Mouse (Mus musculus) hindbrain, embryonic 16.5 days (tissue): ENCODE results near the gene Sftpd. TPM values are rescaled to one million over a fixed set of nuclear protein-coding genes. Genes with fewer than 3 reads are reported as not detected.
A peak's percentile ranks its signal among the peaks of the same experiment; 100 is the strongest.

Experiments
- ATAC-seq: fragments of 200-750 bp; cut with Nextera tagmentation; 2 replicates; pipeline ENCODE4 v1.8.0; 2017; ENCODE audit warnings: moderate TSS enrichment, moderate library complexity
- H3K27ac ChIP-seq: fragments of 300-500 bp; sonication (generic); 2 replicates; pipeline ENCODE4 v1.5.1; 2014; ENCODE audit warnings: low read depth, mild to moderate bottlenecking, control low read depth, low read length, moderate library complexity
- H3K27me3 ChIP-seq: fragments of 300-500 bp; sonication (generic); replicated peaks from 2 replicates; pipeline ENCODE4 v1.6.1; 2014; ENCODE audit warnings: low read length; ENCODE audit not compliant: control insufficient read depth, insufficient read depth
- H3K36me3 ChIP-seq: fragments of 300-500 bp; sonication (generic); 2 replicates; pipeline ENCODE4 v1.6.1; 2014; ENCODE audit warnings: mild to moderate bottlenecking, low read length, moderate library complexity, mixed read lengths; ENCODE audit not compliant: control insufficient read depth, insufficient read depth
- H3K4me1 ChIP-seq: fragments of 300-500 bp; sonication (generic); 2 replicates; pipeline ENCODE4 v1.6.1; 2014; ENCODE audit warnings: low read depth, low read length; ENCODE audit not compliant: control insufficient read depth, insufficient read depth
- H3K4me2 ChIP-seq: fragments of 300-500 bp; sonication (generic); 2 replicates; pipeline ENCODE4 v1.6.1; 2014; ENCODE audit warnings: mild to moderate bottlenecking, low read length, control low read depth, moderate library complexity
- H3K4me3 ChIP-seq: fragments of 300-500 bp; sonication (generic); 2 replicates; pipeline ENCODE4 v1.5.1; 2014; ENCODE audit warnings: mild to moderate bottlenecking, low read length, control low read depth, moderate library complexity
- H3K9ac ChIP-seq: fragments of 300-500 bp; sonication (generic); 2 replicates; pipeline ENCODE4 v1.6.1; 2014; ENCODE audit warnings: low read depth, mild to moderate bottlenecking, control low read depth, low read length, moderate library complexity
- H3K9me3 ChIP-seq: fragments of 300-500 bp; sonication (generic); 2 replicates; pipeline ENCODE4 v1.6.1; 2014; ENCODE audit warnings: mild to moderate bottlenecking, low read length, moderate library complexity; ENCODE audit not compliant: control insufficient read depth
- WGBS: fragments of 180-500 bp; shearing (Covaris S2); extraction: QIAGEN DNeasy Blood & Tissue Kit; methylation state at CpG from one replicate; pipeline ENCODE4 v1.1.7; 2014; 5-methylcytosine and 5-hydroxymethylcytosine counted together
- polyA plus RNA-seq: library from polyadenylated mRNA; unstranded; fragments of >200 nt; fragmentation: Nextera tagmentation; extraction: Ambion mirVana; gene quantifications from 2 replicates; pipeline ENCODE4 v1.2.1, GENCODE M21; 2015

The Sftpd gene
- polyA plus RNA-seq, 1 experiment from 2014 or later = not detected

- Histone ChIP-seq H3K9me3 (no peaks in the 10 kb centered on the region), H3K27ac (no peak overlapping the region), H3K27me3 (no peaks in the 10 kb centered on the region), H3K4me1 (no peaks in the 10 kb centered on the region), H3K9ac (no peak overlapping the region), H3K4me2 (no peak overlapping the region), H3K36me3 (no peaks in the 10 kb centered on the region), H3K4me3 (no peak overlapping the region)
- no peak for ATAC-seq
- WGBS = 85% methylated on average over 4 of the region's 4 CpGs
Measured at GRCm38 (mm10) chr14:41160076-41160475, 24.9 kb downstream of the Sftpd start.

- no peak for ATAC-seq
- 87% methylated on average over 7 of the region's 7 CpGs for WGBS
- Histone ChIP-seq H3K9me3 (no peaks in the 10 kb centered on the region), H3K27ac (no peak within 1 kb of the TSS), H3K4me2 (no peak within 1 kb of the TSS), H3K4me3 (no peak within 1 kb of the TSS), H3K27me3 (no peaks in the 10 kb centered on the region), H3K4me1 (no peaks in the 10 kb centered on the region), H3K9ac (no peak within 1 kb of the TSS), H3K36me3 (no peaks in the 10 kb centered on the region)
Measured at GRCm38 (mm10) chr14:41151220-41151898, 33.6 kb downstream of the Sftpd start, which contains the start of gene Mbl1. Mbl1 (plus strand) TSS chr14:41151458.

GRCm38 (mm10) chr14:41147356-41147755 lies 37.6 kb downstream of the Sftpd start:
- no peaks in the 10 kb centered on the region for H3K9me3 ChIP-seq
- no peaks in the 10 kb centered on the region for H3K36me3 ChIP-seq
- ATAC-seq = no peak
- no peaks in the 10 kb centered on the region for H3K4me1 ChIP-seq
- H3K27ac ChIP-seq = no peak overlapping the region
- WGBS = 79% methylated on average over 2 of the region's 2 CpGs
- H3K4me2 ChIP-seq = no peak overlapping the region
- H3K27me3 ChIP-seq = no peaks in the 10 kb centered on the region
- no peak overlapping the region for H3K4me3 ChIP-seq
- no peak overlapping the region for H3K9ac ChIP-seq

- Histone ChIP-seq H3K4me3 (no peak overlapping the region), H3K27me3 (no peaks in the 10 kb centered on the region), H3K36me3 (no peaks in the 10 kb centered on the region), H3K27ac (no peak overlapping the region), H3K4me2 (no peak overlapping the region), H3K9me3 (no peaks in the 10 kb centered on the region), H3K9ac (no peak overlapping the region), H3K4me1 (no peaks in the 10 kb centered on the region)
- WGBS = 82% methylated on average over 3 of the region's 3 CpGs
- ATAC-seq = no peak
Measured at GRCm38 (mm10) chr14:41146922-41147321, 38.0 kb downstream of the Sftpd start.

- Histone ChIP-seq H3K4me1 (no peaks in the 10 kb centered on the region), H3K27ac (no peak overlapping the region), H3K9me3 (no peaks in the 10 kb centered on the region), H3K9ac (no peak overlapping the region), H3K4me3 (no peak overlapping the region), H3K27me3 (no peaks in the 10 kb centered on the region), H3K36me3 (no peaks in the 10 kb centered on the region), H3K4me2 (no peak overlapping the region)
- no peak for ATAC-seq
- 73% methylated on average over 6 of the region's 6 CpGs for WGBS
Measured at GRCm38 (mm10) chr14:41146035-41146434, 38.9 kb downstream of the Sftpd start.

- Histone ChIP-seq H3K9ac (no peak overlapping the region), H3K36me3 (no peaks in the 10 kb centered on the region), H3K4me2 (no peak overlapping the region), H3K9me3 (no peaks in the 10 kb centered on the region), H3K4me1 (no peaks in the 10 kb centered on the region), H3K27ac (no peak overlapping the region), H3K4me3 (no peak overlapping the region), H3K27me3 (no peaks in the 10 kb centered on the region)
- no peak for ATAC-seq
- 100% methylated on average over 1 of the region's 1 CpGs for WGBS
Measured at GRCm38 (mm10) chr14:41140686-41141085, 44.3 kb downstream of the Sftpd start.

- Histone ChIP-seq H3K27me3 (no peaks in the 10 kb centered on the region), H3K4me3 (no peak overlapping the region), H3K9me3 (no peaks in the 10 kb centered on the region), H3K4me2 (no peak overlapping the region), H3K4me1 (no peaks in the 10 kb centered on the region), H3K9ac (no peak overlapping the region), H3K36me3 (no peaks in the 10 kb centered on the region), H3K27ac (no peak overlapping the region)
- ATAC-seq = no peak
Measured at GRCm38 (mm10) chr14:41137006-41137405, 47.9 kb downstream of the Sftpd start.

- H3K9ac ChIP-seq = no peak within 1 kb of the TSS
- no peak within 1 kb of the TSS for H3K4me2 ChIP-seq
- H3K9me3 ChIP-seq = no peaks in the 10 kb centered on the region
- no peaks in the 10 kb centered on the region for H3K4me1 ChIP-seq
- no peak within 1 kb of the TSS for H3K27ac ChIP-seq
- no peak for ATAC-seq
- H3K27me3 ChIP-seq = no peaks in the 10 kb centered on the region
- no peak within 1 kb of the TSS for H3K4me3 ChIP-seq
- H3K36me3 ChIP-seq = no peaks in the 10 kb centered on the region
- WGBS = 88% methylated on average over 7 of the region's 7 CpGs
Measured at GRCm38 (mm10) chr14:41131540-41131939, 53.4 kb downstream of the Sftpd start, which contains the start of gene Sftpa1. Sftpa1 (plus strand) TSS chr14:41131782.

GRCm38 (mm10) chr14:41127997-41128396 lies 57.0 kb downstream of the Sftpd start:
- no peak overlapping the region for H3K9ac ChIP-seq
- peak; percentile 80; the same call in 1 of the 2 replicates for ATAC-seq
- no peaks in the 10 kb centered on the region for H3K4me1 ChIP-seq
- no peaks in the 10 kb centered on the region for H3K9me3 ChIP-seq
- H3K27me3 ChIP-seq = no peaks in the 10 kb centered on the region
- no peak overlapping the region for H3K4me3 ChIP-seq
- no peaks in the 10 kb centered on the region for H3K36me3 ChIP-seq
- no peak overlapping the region for H3K4me2 ChIP-seq
- 25% methylated on average over 4 of the region's 4 CpGs for WGBS
- H3K27ac ChIP-seq = no peak overlapping the region
